Mouse (Mus musculus) adipocyte (in vitro differentiated cells): ENCODE data around the gene Shisal1.

Experiments used
- DNase-seq: peaks from one replicate; pipeline ENCODE4 v3.0.0-alpha.2; 2016; ENCODE audit warnings: low spot score

Shisal1 gene

GRCm38 (mm10) chr15:84425733-84426132 is 21.2 kb downstream of the Shisal1 start:
- no peak for DNase-seq

- no peak for DNase-seq
These were observed 23.1 kb downstream of the Shisal1 start for GRCm38 (mm10) chr15:84423781-84424180.

GRCm38 (mm10) chr15:84418266-84418610 is 28.7 kb downstream of the Shisal1 start:
- DNase-seq, result no peak

- no peak for DNase-seq
These were observed 29.2 kb downstream of the Shisal1 start for GRCm38 (mm10) chr15:84417592-84418265.

GRCm38 (mm10) chr15:84417017-84417416 is 29.9 kb downstream of the Shisal1 start:
- DNase-seq, result no peak

- DNase-seq, result no peak
These were observed 32.7 kb downstream of the Shisal1 start for GRCm38 (mm10) chr15:84414040-84414848.

- peak; percentile 75 for DNase-seq
These were observed 34.5 kb downstream of the Shisal1 start for GRCm38 (mm10) chr15:84412409-84412808.

- no peak for DNase-seq
These were observed 36.8 kb downstream of the Shisal1 start for GRCm38 (mm10) chr15:84410052-84410451.

- DNase-seq, result no peak
These were observed 38.3 kb downstream of the Shisal1 start for GRCm38 (mm10) chr15:84408576-84408975.

- no peak for DNase-seq
These were observed 41.1 kb downstream of the Shisal1 start for GRCm38 (mm10) chr15:84405759-84406158.

GRCm38 (mm10) chr15:84403454-84404113 is 43.3 kb downstream of the Shisal1 start:
- DNase-seq, result no peak

GRCm38 (mm10) chr15:84398617-84399016 is 48.3 kb downstream of the Shisal1 start:
- DNase-seq, result no peak

GRCm38 (mm10) chr15:84397663-84398169 is 49.2 kb downstream of the Shisal1 start:
- no peak for DNase-seq

- DNase-seq, result no peak
These were observed 51.4 kb downstream of the Shisal1 start for GRCm38 (mm10) chr15:84395341-84396067.

GRCm38 (mm10) chr15:84393341-84393740 is 53.6 kb downstream of the Shisal1 start:
- DNase-seq, result no peak

GRCm38 (mm10) chr15:84392840-84393239 is 54.1 kb downstream of the Shisal1 start:
- DNase-seq, result no peak

GRCm38 (mm10) chr15:84392131-84392530 is 54.8 kb downstream of the Shisal1 start:
- DNase-seq, result no peak

GRCm38 (mm10) chr15:84388698-84389131 is 58.2 kb downstream of the Shisal1 start:
- no peak for DNase-seq

- no peak for DNase-seq
These were observed 60.8 kb downstream of the Shisal1 start for GRCm38 (mm10) chr15:84385995-84386565.

- DNase-seq, result no peak
These were observed 62.8 kb downstream of the Shisal1 start for GRCm38 (mm10) chr15:84384066-84384465.

- DNase-seq, result no peak
These were observed 66.7 kb downstream of the Shisal1 start for GRCm38 (mm10) chr15:84380181-84380580.

GRCm38 (mm10) chr15:84378734-84379133 is 68.2 kb downstream of the Shisal1 start:
- DNase-seq, result no peak
